Mouse (Mus musculus) monocyte, adult 5-6 weeks (primary cell): ENCODE data around the gene Scd2. TPM values are rescaled to one million over a fixed set of nuclear protein-coding genes. Genes with fewer than 3 reads are reported as not detected.
"Not testable (repeated sequence)": the region's sequence is repeated elsewhere in the genome, so short reads cannot be mapped to it uniquely, and the experiment has no call there.

Experiments used
- ATAC-seq: fragments of 153-309, 156-312 bp; replicated peaks from 2 replicates; pipeline ENCODE4 v1.8.0; 2017; ENCODE audit warnings: mild to moderate bottlenecking; ENCODE audit not compliant: low TSS enrichment, insufficient number of reproducible peaks, severe bottlenecking, poor library complexity, low FRiP score
- total RNA-seq: library from RNA; stranded (forward); fragments of 200-1000, 200-491, 200-594 nt; gene quantifications from 3 replicates; pipeline ENCODE4 v1.2.3, GENCODE M21; 2017

The Scd2 gene
- total RNA-seq: 38.6 to 52.6 TPM (median 50.7 TPM) in 3 replicates

GRCm38 (mm10) chr19:44292941-44293768 is at the start of gene Scd2:
TSS of gene Scd2 (plus strand) at chr19:44293674.
- no peak for ATAC-seq

GRCm38 (mm10) chr19:44245761-44246171 is 47.7 kb upstream of the Scd2 start:
- no peak for ATAC-seq

- ATAC-seq: no peak
These were observed 47.0 kb upstream of the Scd2 start for GRCm38 (mm10) chr19:44246341-44246911.

GRCm38 (mm10) chr19:44247281-44248080 is 46.0 kb upstream of the Scd2 start:
- no peak for ATAC-seq

GRCm38 (mm10) chr19:44248081-44248853 is 45.2 kb upstream of the Scd2 start:
- peak; percentile 98 for ATAC-seq

GRCm38 (mm10) chr19:44248854-44249351 is 44.6 kb upstream of the Scd2 start:
- no peak for ATAC-seq

GRCm38 (mm10) chr19:44251138-44251537 is 42.3 kb upstream of the Scd2 start:
- not testable (repeated sequence) for ATAC-seq

- ATAC-seq: no peak
These were observed 41.4 kb upstream of the Scd2 start for GRCm38 (mm10) chr19:44251936-44252558.

DNA sequence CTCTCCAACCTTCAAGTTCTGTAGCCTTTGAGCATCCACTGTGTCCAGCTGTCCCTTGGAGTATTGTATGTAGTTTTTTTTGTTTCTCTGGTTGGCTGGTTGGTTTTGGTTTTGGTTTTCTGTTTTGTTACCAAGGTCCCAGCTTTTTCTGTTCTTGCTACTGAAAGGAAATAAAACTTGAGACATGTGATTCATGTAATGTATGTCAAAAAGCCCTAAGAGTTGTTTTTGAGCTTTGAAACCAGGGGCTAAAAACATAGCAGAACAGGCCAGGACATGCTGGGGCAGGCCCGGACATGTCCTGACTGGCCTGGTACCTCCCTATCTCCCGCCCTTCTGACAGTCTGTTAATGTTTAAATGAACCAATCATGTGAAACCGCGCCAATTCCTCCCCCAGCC is 39.4 kb upstream of the Scd2 start:
- ATAC-seq: not testable (repeated sequence)

GRCm38 (mm10) chr19:44257377-44257966 is 36.0 kb upstream of the Scd2 start:
- ATAC-seq: no peak

- ATAC-seq: no peak
These were observed 34.0 kb upstream of the Scd2 start for GRCm38 (mm10) chr19:44259484-44259883.

DNA sequence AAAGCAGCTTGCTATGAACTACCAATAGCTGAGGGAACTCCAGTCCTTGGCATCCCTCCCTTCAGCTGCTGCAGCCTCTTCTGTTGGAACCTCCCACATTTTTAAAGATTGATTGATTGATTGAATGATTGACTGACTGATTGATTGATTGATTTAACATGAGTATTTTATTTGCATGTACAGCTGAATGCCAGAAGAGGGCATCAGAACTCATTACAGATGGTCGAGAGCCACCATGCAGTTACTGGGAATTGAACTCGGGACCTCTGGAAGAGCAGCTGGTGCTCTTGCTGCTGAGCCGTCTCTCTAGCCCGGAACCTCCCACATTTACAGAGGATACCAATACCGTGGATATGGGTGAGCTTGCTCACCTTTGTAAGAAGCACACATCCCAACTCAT is 33.0 kb upstream of the Scd2 start:
- no peak for ATAC-seq

DNA sequence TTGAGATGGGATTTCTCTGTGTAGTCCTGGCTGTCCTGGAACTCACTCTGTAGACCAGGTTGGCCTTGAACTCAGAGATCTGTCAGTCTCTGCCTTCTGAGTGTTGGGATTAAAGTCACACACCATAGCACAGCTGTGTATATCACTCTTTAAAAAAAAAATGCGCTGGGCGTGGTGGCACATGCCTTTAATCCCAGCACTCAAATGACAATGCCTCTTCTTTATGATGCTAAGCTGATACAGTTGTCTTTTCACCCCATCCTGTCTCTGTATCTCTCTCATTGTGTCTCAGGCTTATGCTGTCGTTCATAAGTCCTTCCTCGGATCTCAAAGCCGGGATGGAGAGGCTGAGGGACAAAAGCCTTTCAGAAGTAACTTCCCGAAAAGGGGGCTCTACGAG is 31.7 kb upstream of the Scd2 start:
- ATAC-seq: no peak

GRCm38 (mm10) chr19:44263581-44263980 is 29.9 kb upstream of the Scd2 start:
- no peak for ATAC-seq

DNA sequence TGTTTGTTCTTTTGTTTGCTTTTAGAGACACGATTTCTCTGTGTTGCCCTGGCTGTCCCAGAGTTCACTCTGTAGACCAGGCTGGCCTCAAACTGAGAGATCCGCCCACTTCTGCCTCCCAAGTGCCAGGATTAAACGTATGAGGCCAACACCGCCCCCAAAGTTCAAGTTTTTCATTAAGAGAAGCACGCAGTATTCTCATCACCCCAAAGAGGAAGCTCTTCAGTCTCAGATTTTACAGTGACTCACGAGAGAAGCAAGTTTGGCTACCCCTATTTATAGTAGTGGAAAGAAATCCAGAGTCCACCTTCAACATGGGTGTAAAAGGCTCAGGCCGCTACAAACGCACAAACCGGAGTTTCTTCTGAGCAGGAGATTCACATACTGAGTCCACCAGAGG is 29.2 kb upstream of the Scd2 start:
- ATAC-seq: peak; percentile 49; the same call in 1 of the 2 replicates

DNA sequence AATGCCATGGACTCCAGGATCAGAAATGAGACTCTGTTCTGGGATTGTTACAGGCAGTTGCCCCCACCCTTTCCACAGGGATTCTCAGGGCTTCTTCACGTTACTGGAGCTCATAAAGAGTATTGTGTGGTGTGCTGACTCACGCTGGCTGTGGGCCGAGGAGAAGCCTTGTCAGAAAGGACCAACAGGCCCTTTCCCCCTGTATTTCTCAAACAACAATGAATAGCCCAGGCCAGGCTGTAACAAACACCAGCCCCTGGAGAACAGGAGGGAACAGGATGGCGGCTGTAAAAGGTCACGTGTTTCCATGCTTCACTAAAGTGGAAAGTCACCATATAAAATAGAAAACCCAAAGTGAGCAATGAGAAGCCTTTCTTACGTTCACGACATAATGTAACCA is 28.2 kb upstream of the Scd2 start:
- no peak for ATAC-seq

GRCm38 (mm10) chr19:44265911-44266337 is 27.6 kb upstream of the Scd2 start:
- ATAC-seq: no peak

- ATAC-seq: no peak
These were observed 27.0 kb upstream of the Scd2 start for GRCm38 (mm10) chr19:44266458-44266823.
